Mouse (Mus musculus) olfactory bulb, adult 2 months (tissue): Measurements from ENCODE around the gene Etnk1. TPM values are rescaled to one million over a fixed set of nuclear protein-coding genes. Genes with fewer than 3 reads are reported as not detected.
A peak's percentile ranks its signal among the peaks of the same experiment; 100 is the strongest.
"Not testable (repeated sequence)": the region's sequence is repeated elsewhere in the genome, so short reads cannot be mapped to it uniquely, and the experiment has no call there.

Experiments
- H3K27ac ChIP-seq: fragments of 200-500 bp; 2 replicates; pipeline ENCODE4 v1.5.1; 2012; ENCODE audit warnings: low read depth, low read length; ENCODE audit not compliant: insufficient read depth
- H3K4me1 ChIP-seq: fragments of 200-500 bp; 2 replicates; pipeline ENCODE4 v1.6.1; 2012; ENCODE audit warnings: low read length; ENCODE audit not compliant: control insufficient read depth, insufficient read depth
- H3K4me3 ChIP-seq: fragments of 200-500 bp; 2 replicates; pipeline ENCODE4 v1.5.1; 2012; ENCODE audit warnings: mild to moderate bottlenecking, low read depth, low read length, moderate library complexity; ENCODE audit not compliant: insufficient read depth
- CTCF ChIP-seq: fragments of 200-500 bp; IDR thresholded peaks from 2 replicates; pipeline ENCODE4 v1.5.1; 2012; ENCODE audit warnings: low read depth, mild to moderate bottlenecking, low read length, moderate library complexity; ENCODE audit not compliant: insufficient read depth
- POLR2A ChIP-seq: fragments of 200-500 bp; IDR thresholded peaks from 2 replicates; pipeline ENCODE4 v1.6.1; 2012; ENCODE audit warnings: mild to moderate bottlenecking, low read depth, low read length, moderate library complexity; ENCODE audit not compliant: insufficient read depth
- WGBS: fragments of 180-500 bp; shearing (Covaris S2); methylation state at CpG from one replicate; pipeline ENCODE4 v1.1.7; 2018; 5-methylcytosine and 5-hydroxymethylcytosine counted together
- polyA plus RNA-seq: library from polyadenylated mRNA; stranded (reverse); fragments of >200 nt; gene quantifications from 2 replicates; pipeline ENCODE4 v1.2.4, GENCODE M21; 2012; ENCODE audit warnings: low replicate concordance; ENCODE audit not compliant: missing spikeins, insufficient read depth, insufficient read length

Etnk1 gene
- polyA plus RNA-seq, 1 experiment = 140 TPM

GRCm38 (mm10) chr6:143167409-143167919, 443 bp downstream of the Etnk1 start:
- under 1% methylated on average over 60 of the region's 60 CpGs for WGBS
- Histone ChIP-seq H3K4me1 (peaks cover 3% of the 10 kb centered on the region; the same call in 1 of the 2 replicates), H3K4me3 (peak overlapping the region; percentile 79), H3K27ac (peak overlapping the region; percentile 65)
- TF ChIP-seq CTCF (no peak), POLR2A (no peak)

GRCm38 (mm10) chr6:143167981-143168674, 1.1 kb downstream of the Etnk1 start:
- H3K27ac ChIP-seq = 0 out of 2 replicates have a peak overlapping the region, but pooled peaks have one; percentile 65
- peak overlapping the region; percentile 79 for H3K4me3 ChIP-seq
- WGBS = 10% methylated on average over 6 of the region's 6 CpGs
- TF ChIP-seq POLR2A (no peak), CTCF (no peak)
- H3K4me1 ChIP-seq = peaks cover 3% of the 10 kb centered on the region; the same call in 1 of the 2 replicates

GRCm38 (mm10) chr6:143169385-143169784, 2.4 kb downstream of the Etnk1 start:
- no peak overlapping the region for H3K27ac ChIP-seq
- no peak overlapping the region for H3K4me3 ChIP-seq
- peaks cover 7% of the 10 kb centered on the region for H3K4me1 ChIP-seq
- TF ChIP-seq CTCF (no peak), POLR2A (no peak)
- WGBS = 58% methylated on average over 4 of the region's 4 CpGs

- TF ChIP-seq CTCF (no peak), POLR2A (no peak)
- 74% methylated on average over 4 of the region's 4 CpGs for WGBS
These were observed 3.3 kb downstream of the Etnk1 start for GRCm38 (mm10) chr6:143170166-143170960.

GRCm38 (mm10) chr6:143171066-143171465, 4.0 kb downstream of the Etnk1 start:
- TF ChIP-seq CTCF (no peak), POLR2A (no peak)
- 92% methylated on average over 8 of the region's 8 CpGs for WGBS
- H3K4me1 ChIP-seq = peaks cover 7% of the 10 kb centered on the region
- H3K27ac ChIP-seq = no peak overlapping the region
- no peak overlapping the region for H3K4me3 ChIP-seq

More at GRCm38 (mm10) chr6:143170166-143170960, 3.3 kb downstream of the Etnk1 start:
- Histone ChIP-seq H3K4me1 (peaks cover 7% of the 10 kb centered on the region), H3K27ac (0 out of 2 replicates have a peak overlapping the region, but pooled peaks have one; percentile 31), H3K4me3 (no peak overlapping the region)

GRCm38 (mm10) chr6:143171781-143172465, 4.9 kb downstream of the Etnk1 start:
- Histone ChIP-seq H3K27ac (no peak overlapping the region), H3K4me3 (no peak overlapping the region), H3K4me1 (peaks cover 10% of the 10 kb centered on the region)
- no peak for TF ChIP-seq POLR2A
- no peak for TF ChIP-seq CTCF
- WGBS = 79% methylated on average over 11 of the region's 11 CpGs

GRCm38 (mm10) chr6:143172683-143173082, 5.7 kb downstream of the Etnk1 start:
- 92% methylated on average over 4 of the region's 4 CpGs for WGBS
- not testable (repeated sequence) for H3K27ac ChIP-seq, H3K4me1 ChIP-seq, H3K4me3 ChIP-seq

- TF ChIP-seq CTCF (no peak), POLR2A (no peak)
- peaks cover 17% of the 10 kb centered on the region for H3K4me1 ChIP-seq
- WGBS = 98% methylated on average over 4 of the region's 4 CpGs
- no peak overlapping the region for H3K27ac ChIP-seq
- no peak overlapping the region for H3K4me3 ChIP-seq
These were observed 7.2 kb downstream of the Etnk1 start for GRCm38 (mm10) chr6:143174226-143174625.
